Mouse (Mus musculus) E14TG2a.4 (cell line): ENCODE measurements at regions not wholly inside any gene's neighbourhood (a gene's known extent, or its start where the extent isn't known, plus 50 kb on each side); places are given as distances from the start of the nearest gene placed in this dataset.

Experiments used
- CTCF ChIP-seq: conservative IDR thresholded peaks from 2 replicates; pipeline ENCODE4 v1.5.1; 2014; ENCODE audit warnings: low read length
- NANOG ChIP-seq: IDR thresholded peaks from 2 replicates; pipeline ENCODE4 v1.6.1; 2014; ENCODE audit warnings: borderline replicate concordance, low read length, mixed read lengths
- POU5F1 ChIP-seq: IDR thresholded peaks from 2 replicates; pipeline ENCODE4 v1.6.1; 2014; ENCODE audit warnings: low read length, borderline replicate concordance

DNA sequence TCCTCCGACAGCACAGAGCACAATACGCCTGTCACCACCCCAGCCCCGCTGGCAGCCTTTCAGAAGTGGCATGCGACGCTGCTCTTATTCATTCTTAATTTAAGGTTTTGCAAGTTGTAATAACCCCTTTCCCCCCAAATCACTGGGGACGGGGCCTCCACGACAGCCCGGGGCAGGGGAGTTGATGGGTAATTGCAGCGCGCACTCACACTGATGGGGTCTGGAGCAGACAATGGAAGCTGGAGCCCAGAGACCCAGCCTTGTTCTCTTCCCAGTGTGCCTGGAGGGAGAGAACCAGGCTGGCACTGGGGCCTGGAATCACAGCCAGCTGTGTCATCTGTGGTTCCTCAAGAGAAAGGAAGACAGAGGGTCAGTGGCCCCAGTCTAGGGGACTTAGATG is 54.2 kb upstream of the Casz1 start:
- TF ChIP-seq CTCF (no peak), POU5F1 (no peak), NANOG (no peak)
